Mouse (Mus musculus) neural tube, embryonic 12.5 days (tissue): ENCODE results near the gene Cdk8. TPM values are rescaled to one million over a fixed set of nuclear protein-coding genes. Genes with fewer than 3 reads are reported as not detected.
"Not testable (repeated sequence)": the region's sequence is repeated elsewhere in the genome, so short reads cannot be mapped to it uniquely, and the experiment has no call there.

Experiments
- ATAC-seq: fragments of 200-750 bp; cut with Nextera tagmentation; 2 replicates; pipeline ENCODE4 v1.8.0; 2017; ENCODE audit warnings: low read depth, mild to moderate bottlenecking, moderate TSS enrichment, moderate library complexity; ENCODE audit not compliant: low FRiP score
- H3K27ac ChIP-seq: fragments of 300-500 bp; sonication (generic); 2 replicates; pipeline ENCODE4 v1.5.1; 2016
- H3K27me3 ChIP-seq: fragments of 300-500 bp; sonication (generic); replicated peaks from 2 replicates; pipeline ENCODE4 v1.6.1; 2016; ENCODE audit warnings: mild to moderate bottlenecking
- H3K36me3 ChIP-seq: fragments of 300-500 bp; sonication (generic); 2 replicates; pipeline ENCODE4 v1.6.1; 2016; ENCODE audit warnings: mild to moderate bottlenecking
- H3K4me1 ChIP-seq: fragments of 300-500 bp; sonication (generic); 2 replicates; pipeline ENCODE4 v1.6.1; 2016
- H3K4me2 ChIP-seq: fragments of 300-500 bp; sonication (generic); replicated peaks from 2 replicates; pipeline ENCODE4 v1.6.1; 2016; ENCODE audit warnings: mild to moderate bottlenecking
- H3K4me3 ChIP-seq: fragments of 300-500 bp; sonication (generic); 2 replicates; pipeline ENCODE4 v1.5.1; 2016
- H3K9ac ChIP-seq: fragments of 300-500 bp; sonication (generic); 2 replicates; pipeline ENCODE4 v1.6.1; 2016; ENCODE audit warnings: mild to moderate bottlenecking
- H3K9me3 ChIP-seq: fragments of 300-500 bp; sonication (generic); 2 replicates; pipeline ENCODE4 v1.6.1; 2016; ENCODE audit warnings: mild to moderate bottlenecking
- WGBS: fragments of 180-500 bp; shearing (Covaris S2); methylation state at CpG from one replicate; pipeline ENCODE4 v1.1.7; 2016; 5-methylcytosine and 5-hydroxymethylcytosine counted together
- polyA plus RNA-seq: library from polyadenylated mRNA; unstranded; fragments of >200 nt; fragmentation: Nextera tagmentation; extraction: Ambion mirVana; gene quantifications from 2 replicates; pipeline ENCODE4 v1.2.1, GENCODE M21; 2016

Gene Cdk8
- 31.3 and 31.8 TPM in 2 replicates for polyA plus RNA-seq

DNA sequence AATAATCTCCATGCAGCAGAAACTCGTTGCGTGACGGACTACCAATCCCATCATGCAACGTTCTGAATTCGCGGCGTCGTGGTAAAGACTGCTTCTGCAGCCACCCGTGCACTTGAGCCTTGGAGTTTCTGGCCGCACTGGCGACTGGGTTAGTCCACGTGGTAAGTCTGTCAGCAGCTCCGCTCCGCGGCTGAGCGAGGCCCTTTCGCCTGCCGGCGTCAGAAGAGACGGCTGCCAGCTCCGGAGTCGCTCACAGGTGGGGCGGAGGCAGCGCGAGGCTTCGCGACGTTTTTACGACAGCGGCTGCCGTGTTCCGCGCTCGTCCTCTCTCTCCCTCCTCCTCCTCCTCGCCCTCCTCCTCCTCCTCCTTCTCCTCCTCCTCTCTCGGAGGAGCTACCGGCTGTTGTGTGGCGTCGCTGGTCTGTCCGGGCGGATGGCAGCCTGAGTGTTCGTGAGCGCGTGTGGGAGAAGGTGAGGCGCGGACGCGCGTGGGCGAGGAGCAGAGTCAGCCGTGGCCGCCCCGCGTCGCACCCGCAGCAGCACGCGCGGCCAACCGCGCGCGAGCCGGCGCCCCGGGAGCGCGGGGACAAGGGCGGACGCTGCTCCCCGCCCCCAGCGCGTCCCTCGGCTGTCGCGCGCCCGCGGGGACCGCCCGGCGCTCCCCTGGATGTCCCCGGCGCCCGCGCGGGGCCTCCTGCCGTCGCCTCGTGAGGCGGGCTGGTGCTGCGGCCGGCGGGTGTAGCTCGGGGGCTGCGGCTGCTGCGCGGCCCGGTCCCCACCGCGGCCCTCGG is at the start of gene Cdk8:
Gene Cdk8 (plus strand): TSS at position 367 of the 791 bp plus-strand sequence.
- Histone ChIP-seq H3K9me3 (no peaks in the 10 kb centered on the region), H3K4me1 (peaks cover 14% of the 10 kb centered on the region), H3K27me3 (no peaks in the 10 kb centered on the region), H3K4me3 (peak within 1 kb of the TSS; percentile 96), H3K36me3 (no peaks in the 10 kb centered on the region), H3K4me2 (peak within 1 kb of the TSS; percentile 76), H3K9ac (peak within 1 kb of the TSS; percentile 95), H3K27ac (peak within 1 kb of the TSS; percentile 91)
- 0% methylated on average over 90 of the region's 102 CpGs for WGBS
- peak; percentile 90 for ATAC-seq

GRCm38 (mm10) chr5:146185204-146185603 is 45.8 kb upstream of the Cdk8 start, which contains the start of gene 1700001J03Rik:
TSS of gene 1700001J03Rik (minus strand) at chr5:146185304.
- not testable (repeated sequence) for H3K27ac ChIP-seq, H3K27me3 ChIP-seq, H3K4me2 ChIP-seq, H3K4me3 ChIP-seq, H3K9ac ChIP-seq, H3K36me3 ChIP-seq, ATAC-seq, H3K4me1 ChIP-seq
- 76% methylated on average over 4 of the region's 4 CpGs for WGBS
- peaks cover 13% of the 10 kb centered on the region; the same call in 1 of the 2 replicates for H3K9me3 ChIP-seq

GRCm38 (mm10) chr5:146187441-146187840 is 43.6 kb upstream of the Cdk8 start:
- not testable (repeated sequence) for H3K4me3 ChIP-seq, H3K36me3 ChIP-seq
- 33% methylated on average over 5 of the region's 5 CpGs for WGBS

GRCm38 (mm10) chr5:146188144-146188543 is 42.9 kb upstream of the Cdk8 start:
- no peaks in the 10 kb centered on the region for H3K27me3 ChIP-seq
- H3K4me1 ChIP-seq = no peaks in the 10 kb centered on the region
- no peak overlapping the region for H3K27ac ChIP-seq
- H3K36me3 ChIP-seq = no peaks in the 10 kb centered on the region
- no peak overlapping the region for H3K4me3 ChIP-seq
- ATAC-seq = no peak
- no peak overlapping the region for H3K9ac ChIP-seq
- 88% methylated on average over 1 of the region's 1 CpGs for whole genome bisulfite sequencing
- peaks cover 9% of the 10 kb centered on the region; the same call in 1 of the 2 replicates for H3K9me3 ChIP-seq
- H3K4me2 ChIP-seq = no peak overlapping the region

More at GRCm38 (mm10) chr5:146187441-146187840, 43.6 kb upstream of the Cdk8 start:
- H3K4me1 ChIP-seq, H3K9me3 ChIP-seq, H3K9ac ChIP-seq, H3K27ac ChIP-seq, H3K27me3 ChIP-seq, H3K4me2 ChIP-seq, ATAC-seq: not testable (repeated sequence)

DNA sequence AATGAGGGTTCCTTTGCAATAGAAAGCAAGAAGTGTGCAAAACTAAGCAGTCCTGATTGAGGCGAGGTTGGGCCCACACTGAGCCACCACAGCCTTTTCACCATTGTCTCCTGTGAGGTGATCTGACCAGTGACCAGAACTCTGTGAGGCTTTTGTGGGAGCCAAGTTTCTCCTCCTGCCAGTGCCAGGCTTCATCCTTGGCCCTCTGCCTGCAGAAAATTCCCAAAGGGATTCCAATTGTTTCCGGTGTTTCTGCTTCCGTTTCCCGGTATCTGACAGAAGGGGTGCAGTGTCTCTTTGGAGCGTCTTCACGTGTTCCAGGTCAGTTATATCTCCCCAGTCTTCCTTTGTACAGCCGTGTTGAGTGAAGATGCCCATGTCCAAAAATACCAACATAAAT is 42.3 kb upstream of the Cdk8 start:
- H3K27ac ChIP-seq = no peak overlapping the region
- no peaks in the 10 kb centered on the region for H3K4me1 ChIP-seq
- H3K4me3 ChIP-seq = no peak overlapping the region
- 93% methylated on average over 7 of the region's 7 CpGs for WGBS
- H3K9me3 ChIP-seq = peaks cover 8% of the 10 kb centered on the region; the same call in 1 of the 2 replicates
- H3K36me3 ChIP-seq = no peaks in the 10 kb centered on the region
- H3K27me3 ChIP-seq = no peaks in the 10 kb centered on the region
- no peak overlapping the region for H3K9ac ChIP-seq
- H3K4me2 ChIP-seq = no peak overlapping the region
- no peak for ATAC-seq

GRCm38 (mm10) chr5:146190093-146190492 is 40.9 kb upstream of the Cdk8 start:
- 65% methylated on average over 4 of the region's 4 CpGs for WGBS
- H3K36me3 ChIP-seq = no peaks in the 10 kb centered on the region
- H3K27ac ChIP-seq = no peak overlapping the region
- ATAC-seq = no peak
- no peaks in the 10 kb centered on the region for H3K9me3 ChIP-seq
- no peak overlapping the region for H3K4me2 ChIP-seq
- no peak overlapping the region for H3K4me3 ChIP-seq
- no peak overlapping the region for H3K9ac ChIP-seq
- H3K27me3 ChIP-seq = no peaks in the 10 kb centered on the region
- no peaks in the 10 kb centered on the region for H3K4me1 ChIP-seq

GRCm38 (mm10) chr5:146190501-146191269 is 40.3 kb upstream of the Cdk8 start:
- Histone ChIP-seq H3K4me1 (no peaks in the 10 kb centered on the region), H3K4me3 (no peak overlapping the region), H3K36me3 (no peaks in the 10 kb centered on the region), H3K27ac (no peak overlapping the region), H3K27me3 (no peaks in the 10 kb centered on the region), H3K4me2 (no peak overlapping the region), H3K9me3 (no peaks in the 10 kb centered on the region), H3K9ac (no peak overlapping the region)
- ATAC-seq = no peak
- WGBS = 61% methylated on average over 3 of the region's 3 CpGs

GRCm38 (mm10) chr5:146193360-146193759 is 37.7 kb upstream of the Cdk8 start:
- no peak overlapping the region for H3K9ac ChIP-seq
- no peak overlapping the region for H3K27ac ChIP-seq
- no peaks in the 10 kb centered on the region for H3K4me1 ChIP-seq
- no peak for ATAC-seq
- H3K4me3 ChIP-seq = no peak overlapping the region
- H3K27me3 ChIP-seq = no peaks in the 10 kb centered on the region
- WGBS = 80% methylated on average over 8 of the region's 8 CpGs
- no peaks in the 10 kb centered on the region for H3K9me3 ChIP-seq
- H3K36me3 ChIP-seq = peaks cover 5% of the 10 kb centered on the region; the same call in 1 of the 2 replicates
- no peak overlapping the region for H3K4me2 ChIP-seq

DNA sequence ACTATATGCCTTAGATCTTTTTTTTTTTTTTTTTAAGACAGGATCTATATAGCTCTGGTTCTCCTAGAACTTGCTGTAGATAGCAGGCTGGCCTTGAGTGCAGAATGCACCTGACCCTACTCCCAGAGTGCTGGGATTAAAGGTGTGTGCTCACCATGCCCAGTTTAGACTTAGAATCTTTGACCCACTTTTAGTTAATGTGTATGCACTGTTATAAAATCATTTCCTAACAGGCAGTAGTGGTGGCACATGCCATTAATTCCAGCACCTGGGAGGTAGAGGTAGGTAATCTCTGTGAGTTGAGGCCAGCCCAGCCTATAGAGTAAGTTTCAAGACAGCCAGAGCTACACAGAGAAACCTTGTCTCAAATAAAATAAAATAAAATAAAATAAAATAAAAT is 32.0 kb upstream of the Cdk8 start:
- Histone ChIP-seq H3K9ac (no peak overlapping the region), H3K9me3 (peaks cover 5% of the 10 kb centered on the region; the same call in 1 of the 2 replicates), H3K4me1 (no peaks in the 10 kb centered on the region), H3K4me3 (no peak overlapping the region), H3K27ac (no peak overlapping the region), H3K4me2 (no peak overlapping the region), H3K27me3 (no peaks in the 10 kb centered on the region), H3K36me3 (peaks cover 27% of the 10 kb centered on the region)
- no peak for ATAC-seq

DNA sequence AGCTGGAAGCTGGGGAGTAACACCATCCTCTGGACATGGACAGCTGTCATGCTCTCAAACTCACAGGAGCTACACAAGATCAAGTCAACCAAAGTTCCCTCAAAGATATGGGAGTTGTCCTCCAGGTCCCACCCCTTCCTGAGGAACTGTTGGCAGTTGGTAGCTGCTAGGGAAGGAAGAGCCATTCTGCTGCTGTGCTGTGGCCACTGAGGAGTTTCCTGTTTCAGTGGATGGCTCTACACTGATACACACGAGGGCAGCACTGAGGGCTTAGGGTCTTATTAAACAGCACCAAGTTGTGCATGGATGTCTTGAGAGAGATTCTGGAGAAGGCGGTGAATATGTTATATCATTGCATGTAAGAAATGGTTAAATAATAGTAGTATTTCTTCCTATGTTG is 31.5 kb upstream of the Cdk8 start:
- H3K4me3 ChIP-seq = no peak overlapping the region
- H3K27me3 ChIP-seq = no peaks in the 10 kb centered on the region
- no peak overlapping the region for H3K4me2 ChIP-seq
- H3K36me3 ChIP-seq = peaks cover 31% of the 10 kb centered on the region
- WGBS = 87% methylated on average over 2 of the region's 2 CpGs
- no peak overlapping the region for H3K9ac ChIP-seq
- H3K4me1 ChIP-seq = no peaks in the 10 kb centered on the region
- ATAC-seq = no peak
- H3K9me3 ChIP-seq = peaks cover 5% of the 10 kb centered on the region; the same call in 1 of the 2 replicates
- H3K27ac ChIP-seq = no peak overlapping the region

DNA sequence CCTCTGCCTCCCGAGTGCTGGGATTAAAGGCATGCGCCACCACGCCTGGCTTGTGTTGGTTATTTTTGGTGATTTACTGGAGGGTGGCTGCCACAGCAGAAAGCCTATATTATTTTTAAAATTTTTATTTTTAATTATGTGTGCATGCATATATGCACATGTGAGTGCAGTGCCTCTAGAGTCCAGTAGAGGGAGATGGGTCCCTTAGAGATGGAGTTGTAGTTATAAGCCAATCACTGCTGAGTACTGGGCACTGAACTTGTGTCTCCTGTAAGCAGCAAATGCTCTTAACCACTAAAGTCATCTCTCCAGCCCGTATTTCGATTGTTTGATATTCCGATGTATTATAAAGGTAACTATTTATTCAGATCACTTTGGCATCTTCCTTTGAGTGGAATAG is 30.4 kb upstream of the Cdk8 start:
- Histone ChIP-seq H3K9me3 (peaks cover 5% of the 10 kb centered on the region; the same call in 1 of the 2 replicates), H3K36me3 (peaks cover 42% of the 10 kb centered on the region), H3K4me3 (no peak overlapping the region), H3K4me2 (no peak overlapping the region), H3K27me3 (no peaks in the 10 kb centered on the region), H3K4me1 (no peaks in the 10 kb centered on the region), H3K27ac (no peak overlapping the region), H3K9ac (no peak overlapping the region)
- no peak for ATAC-seq
- WGBS = 98% methylated on average over 6 of the region's 6 CpGs

GRCm38 (mm10) chr5:146203921-146204320 is 27.1 kb upstream of the Cdk8 start:
- Histone ChIP-seq H3K36me3 (peaks cover 68% of the 10 kb centered on the region), H3K4me1 (no peaks in the 10 kb centered on the region), H3K27me3 (no peaks in the 10 kb centered on the region), H3K4me3 (no peak overlapping the region), H3K9ac (no peak overlapping the region), H3K9me3 (peaks cover 5% of the 10 kb centered on the region; the same call in 1 of the 2 replicates), H3K4me2 (no peak overlapping the region), H3K27ac (no peak overlapping the region)
- 87% methylated on average over 2 of the region's 2 CpGs for WGBS
- ATAC-seq = no peak
